Mouse (Mus musculus) hindbrain, embryonic 13.5 days (tissue): ENCODE data around the gene 1700017D01Rik. TPM values are rescaled to one million over a fixed set of nuclear protein-coding genes. Genes with fewer than 3 reads are reported as not detected.

Experiments used
- polyA plus RNA-seq: library from polyadenylated mRNA; unstranded; fragments of >200 nt; fragmentation: Nextera tagmentation; extraction: Ambion mirVana; gene quantifications from 2 replicates; pipeline ENCODE4 v1.2.1, GENCODE M21; 2015

1700017D01Rik gene
- polyA plus RNA-seq, 1 experiment from 2014 or later = not detected

Other genes with a start within 250 kb of the 1700017D01Rik start
- gene Tmem109, start 248.9 kb downstream of the 1700017D01Rik start, polyA plus RNA-seq = 34.2 and 34.3 TPM in 2 replicates
- gene Prpf19, start 235.6 kb downstream of the 1700017D01Rik start, polyA plus RNA-seq = 40.2 and 42.9 TPM in 2 replicates
- gene Zp1, start 210.2 kb downstream of the 1700017D01Rik start, polyA plus RNA-seq = not detected in 2 replicates
- gene Ptgdr2, start 193.7 kb downstream of the 1700017D01Rik start, polyA plus RNA-seq = 0.19 and 0.22 TPM in 2 replicates
- 15.0 and 15.2 TPM in 2 replicates for gene Ccdc86, start 181.6 kb downstream of the 1700017D01Rik start, polyA plus RNA-seq
- gene Ms4a10, start 156.2 kb downstream of the 1700017D01Rik start, polyA plus RNA-seq = not detected in 2 replicates
- not detected in 2 replicates for gene Ms4a15, start 137.6 kb downstream of the 1700017D01Rik start, polyA plus RNA-seq
- not detected in 2 replicates for gene Ms4a18, start 112.8 kb downstream of the 1700017D01Rik start, polyA plus RNA-seq
- not detected in 2 replicates for gene Ms4a8a, start 49.8 kb downstream of the 1700017D01Rik start, polyA plus RNA-seq
- gene 1700025F22Rik, start 34.4 kb upstream of the 1700017D01Rik start, polyA plus RNA-seq = not detected in 2 replicates
- not detected in 2 replicates for gene Ms4a13, start 65.9 kb upstream of the 1700017D01Rik start, polyA plus RNA-seq
- gene Ms4a12, start 101.6 kb upstream of the 1700017D01Rik start, polyA plus RNA-seq = not detected in 2 replicates
- not detected in 2 replicates for gene Ms4a1, start 135.4 kb upstream of the 1700017D01Rik start, polyA plus RNA-seq
- gene Ms4a5, start 153.0 kb upstream of the 1700017D01Rik start, polyA plus RNA-seq = not detected in 2 replicates
- 0.08 TPM in 1 of 2 replicates, not detected in the other for gene Ms4a14, start 183.6 kb upstream of the 1700017D01Rik start, polyA plus RNA-seq
- 3.2 and 3.8 TPM in 2 replicates for gene Ms4a7, start 205.3 kb upstream of the 1700017D01Rik start, polyA plus RNA-seq
- 2.1 and 2.6 TPM in 2 replicates for gene Ms4a4a, start 244.6 kb upstream of the 1700017D01Rik start, polyA plus RNA-seq